Mouse (Mus musculus) heart, embryonic 14.5 days (tissue): ENCODE measurements around the gene Robo1. TPM values are rescaled to one million over a fixed set of nuclear protein-coding genes. Genes with fewer than 3 reads are reported as not detected.

ENCODE experiments used
- ATAC-seq: fragments of 200-750 bp; cut with Nextera tagmentation; 2 replicates; pipeline ENCODE4 v1.8.0; 2017; ENCODE audit warnings: low read depth, moderate TSS enrichment; ENCODE audit not compliant: insufficient number of reproducible peaks, insufficient read depth, low FRiP score
- H3K27ac ChIP-seq, 2 experiments: fragments of 200-500 bp in 1 of 2; fragments of 300-500 bp in 1 of 2; sonication (generic) in 1 of 2; replicated peaks in 1 of 2; 2 replicates each; pipeline ENCODE4 v1.5.1; 2012 to 2014; ENCODE audit warnings: low read depth in 2 of 2, low read length in 2 of 2, control low read depth in 1 of 2, mild to moderate bottlenecking in 1 of 2, mixed read lengths in 1 of 2; ENCODE audit not compliant: control insufficient read depth in 1 of 2, insufficient read depth in 1 of 2
- H3K27me3 ChIP-seq: fragments of 300-500 bp; sonication (generic); 2 replicates; pipeline ENCODE4 v1.6.1; 2014; ENCODE audit warnings: mild to moderate bottlenecking, low read length, control low read depth; ENCODE audit not compliant: control insufficient read depth, insufficient read depth
- H3K36me3 ChIP-seq: fragments of 300-500 bp; sonication (generic); 2 replicates; pipeline ENCODE4 v1.6.1; 2014; ENCODE audit warnings: mild to moderate bottlenecking, control low read depth, low read length, mixed read lengths; ENCODE audit not compliant: control insufficient read depth, insufficient read depth
- H3K4me1 ChIP-seq, 2 experiments: fragments of 200-500 bp in 1 of 2; fragments of 300-500 bp in 1 of 2; sonication (generic) in 1 of 2; 2 replicates each; pipeline ENCODE4 v1.6.1; 2012 to 2014; ENCODE audit warnings: low read length in 2 of 2, control low read depth in 1 of 2, mixed read lengths in 1 of 2; ENCODE audit not compliant: control insufficient read depth in 2 of 2, insufficient read depth in 2 of 2
- H3K4me2 ChIP-seq: fragments of 300-500 bp; sonication (generic); 2 replicates; pipeline ENCODE4 v1.6.1; 2014; ENCODE audit warnings: mild to moderate bottlenecking, low read length
- H3K4me3 ChIP-seq, 2 experiments: fragments of 200-500 bp in 1 of 2; fragments of 300-500 bp in 1 of 2; sonication (generic) in 1 of 2; 2 replicates each; pipeline ENCODE4 v1.5.1; 2012 to 2014; ENCODE audit warnings: low read length in 2 of 2, mild to moderate bottlenecking in 2 of 2, control low read depth in 1 of 2, low read depth in 1 of 2, moderate library complexity in 1 of 2; ENCODE audit not compliant: control insufficient read depth in 1 of 2, insufficient read depth in 1 of 2
- H3K9ac ChIP-seq: fragments of 300-500 bp; sonication (generic); 2 replicates; pipeline ENCODE4 v1.6.1; 2014; ENCODE audit warnings: mild to moderate bottlenecking, low read length
- H3K9me3 ChIP-seq: fragments of 300-500 bp; sonication (generic); 2 replicates; pipeline ENCODE4 v1.6.1; 2016; ENCODE audit warnings: low read length, control low read depth; ENCODE audit not compliant: control insufficient read depth
- WGBS: fragments of 180-500 bp; shearing (Covaris S2); extraction: QIAGEN DNeasy Blood & Tissue Kit; methylation state at CpG from one replicate; pipeline ENCODE4 v1.1.7; 2014; 5-methylcytosine and 5-hydroxymethylcytosine counted together
- polyA plus RNA-seq: library from polyadenylated mRNA; unstranded; fragments of >200 nt; fragmentation: Nextera tagmentation; extraction: Ambion mirVana; gene quantifications from 2 replicates; pipeline ENCODE4 v1.2.1, GENCODE M21; 2014

Gene Robo1
- polyA plus RNA-seq, 1 experiment from 2014 or later: 14.9 TPM

DNA sequence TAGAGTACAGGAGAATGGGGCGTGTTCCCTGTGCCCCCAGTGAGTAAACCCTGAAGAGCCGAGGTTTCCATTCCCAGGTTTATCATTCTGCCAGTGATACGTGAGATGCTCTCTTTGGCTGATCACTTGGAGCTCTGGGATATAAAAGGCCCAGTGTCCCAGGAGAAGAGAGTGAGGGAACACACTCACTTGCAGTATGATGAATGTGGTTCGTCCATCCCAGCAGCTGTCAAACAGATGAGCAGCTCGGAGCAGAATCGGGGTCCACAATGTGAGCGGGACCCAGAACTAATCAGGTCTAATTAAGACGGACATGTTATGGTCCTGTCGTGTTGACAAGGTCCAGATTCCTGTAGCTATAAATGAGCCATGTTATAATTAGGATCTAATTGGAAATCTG is 94.3 kb downstream of the Robo1 start:
- no peak for ATAC-seq
- H3K4me2 ChIP-seq: 0 out of 2 replicates have a peak overlapping the region, but pooled peaks have one; percentile 6
- no peaks in the 10 kb centered on the region for H3K27me3 ChIP-seq
- H3K4me1 ChIP-seq: peaks cover 3 to 4% of the 10 kb centered on the region in 2 experiments; a peak in 2 of 4 replicates
- no peak overlapping the region for H3K9ac ChIP-seq
- H3K36me3 ChIP-seq: no peaks in the 10 kb centered on the region
- 40% methylated on average over 9 of the region's 9 CpGs for WGBS
- no peak overlapping the region for H3K27ac ChIP-seq
- H3K9me3 ChIP-seq: no peaks in the 10 kb centered on the region
- H3K4me3 ChIP-seq: no peak overlapping the region

GRCm38 (mm10) chr16:72409820-72410219 is 101.7 kb downstream of the Robo1 start:
- H3K27ac ChIP-seq: peak overlapping the region in 1 of 2 experiments; percentile 51; a peak in 2 of 4 replicates
- H3K4me3 ChIP-seq: no peak overlapping the region
- ATAC-seq: no peak; the same call in 1 of the 2 replicates
- no peaks in the 10 kb centered on the region for H3K4me1 ChIP-seq
- H3K27me3 ChIP-seq: no peaks in the 10 kb centered on the region
- H3K9ac ChIP-seq: no peak overlapping the region
- no peak overlapping the region for H3K4me2 ChIP-seq
- H3K9me3 ChIP-seq: peaks cover 7% of the 10 kb centered on the region; the same call in 1 of the 2 replicates
- WGBS: 0% methylated on average over 1 of the region's 1 CpGs
- H3K36me3 ChIP-seq: no peaks in the 10 kb centered on the region

DNA sequence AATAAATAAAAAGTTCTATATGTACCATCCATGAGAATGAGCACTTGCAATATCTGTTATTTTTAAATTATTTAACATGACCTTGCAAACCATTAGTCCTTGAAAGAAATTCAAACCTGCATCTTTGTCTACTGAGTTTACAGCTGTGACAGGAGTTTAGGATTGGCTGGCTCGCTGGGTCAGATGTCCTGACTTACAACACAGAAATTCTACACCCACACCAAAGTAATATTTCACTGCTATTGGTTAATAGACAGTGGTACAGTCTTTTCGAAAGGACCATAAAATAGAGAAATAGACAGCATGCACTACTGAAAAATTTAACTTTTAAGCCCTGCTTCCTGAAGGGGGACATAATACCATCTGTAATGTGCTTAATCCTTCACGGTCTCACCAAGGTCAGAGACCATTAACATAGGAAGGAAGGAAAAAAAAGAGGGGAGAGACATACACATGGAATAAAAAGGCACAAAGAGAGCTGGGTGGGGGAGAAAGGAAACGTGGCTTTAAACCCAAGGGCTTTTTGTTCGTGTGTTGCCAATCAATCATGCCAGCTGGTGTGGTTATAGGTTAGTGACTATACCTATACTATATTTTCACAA is 103.7 kb downstream of the Robo1 start:
- H3K4me3 ChIP-seq: no peak overlapping the region
- H3K9ac ChIP-seq: no peak overlapping the region
- H3K4me1 ChIP-seq: no peaks in the 10 kb centered on the region
- 82% methylated on average over 5 of the region's 5 CpGs for WGBS
- ATAC-seq: no peak
- no peaks in the 10 kb centered on the region for H3K36me3 ChIP-seq
- H3K27me3 ChIP-seq: no peaks in the 10 kb centered on the region
- peaks cover 7% of the 10 kb centered on the region; the same call in 1 of the 2 replicates for H3K9me3 ChIP-seq
- no peak overlapping the region for H3K4me2 ChIP-seq
- H3K27ac ChIP-seq: no peak overlapping the region

- Histone ChIP-seq H3K4me3 (no peak overlapping the region), H3K36me3 (no peaks in the 10 kb centered on the region), H3K4me1 (no peaks in the 10 kb centered on the region), H3K9me3 (peaks cover 7% of the 10 kb centered on the region; the same call in 1 of the 2 replicates), H3K4me2 (no peak overlapping the region), H3K9ac (no peak overlapping the region), H3K27ac (no peak overlapping the region), H3K27me3 (no peaks in the 10 kb centered on the region)
- 73% methylated on average over 7 of the region's 7 CpGs for WGBS
- no peak for ATAC-seq
These were observed 104.8 kb downstream of the Robo1 start for GRCm38 (mm10) chr16:72412879-72413278.

DNA sequence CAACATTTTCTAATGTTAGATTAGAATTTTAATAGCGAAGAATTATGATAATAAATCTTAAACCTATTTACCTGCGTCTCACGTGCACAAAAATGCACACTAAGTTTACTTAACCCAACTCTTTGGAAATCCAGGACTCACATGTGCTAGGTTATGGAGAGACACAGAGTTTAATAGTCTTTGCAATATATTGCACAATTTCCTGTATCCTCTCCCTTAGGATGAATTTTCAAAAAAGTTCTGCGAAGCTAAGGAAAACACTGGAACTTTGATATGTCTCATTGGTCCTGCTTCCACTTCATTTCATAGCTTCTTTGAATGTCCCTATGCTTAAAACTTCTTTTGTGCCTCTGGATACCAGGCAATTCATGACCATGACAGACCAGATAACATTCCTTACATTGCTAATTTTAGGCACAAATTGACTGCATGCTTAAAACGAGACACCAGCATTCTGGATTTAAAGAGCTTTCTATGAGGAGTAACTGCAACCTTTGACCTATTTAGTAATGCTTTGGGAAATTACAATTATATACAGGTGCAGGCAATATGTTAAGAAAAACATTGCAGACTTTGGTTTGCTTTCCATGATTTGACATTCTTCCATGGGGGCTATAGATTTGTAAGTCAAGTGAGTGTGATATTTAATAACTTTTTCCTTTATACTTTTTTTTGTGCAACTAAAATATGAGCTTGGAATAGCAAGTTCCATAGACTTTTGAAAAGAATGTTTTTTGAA is 111.4 kb downstream of the Robo1 start:
- no peak overlapping the region for H3K9ac ChIP-seq
- H3K36me3 ChIP-seq: no peaks in the 10 kb centered on the region
- H3K9me3 ChIP-seq: no peaks in the 10 kb centered on the region
- H3K4me1 ChIP-seq: peaks cover 0 to 14% of the 10 kb centered on the region in 2 experiments; a peak in 1 of 4 replicates
- 63% methylated on average over 5 of the region's 5 CpGs for WGBS
- H3K4me2 ChIP-seq: 0 out of 2 replicates have a peak overlapping the region, but pooled peaks have one; percentile 13
- no peak overlapping the region for H3K4me3 ChIP-seq
- ATAC-seq: no peak
- peak overlapping the region in 1 of 2 experiments; percentile 66; a peak in 3 of 4 replicates for H3K27ac ChIP-seq
- H3K27me3 ChIP-seq: no peaks in the 10 kb centered on the region

GRCm38 (mm10) chr16:72422426-72422825 is 114.3 kb downstream of the Robo1 start:
- H3K9ac ChIP-seq: no peak overlapping the region
- H3K4me1 ChIP-seq: peaks cover 0 to 14% of the 10 kb centered on the region in 2 experiments; a peak in 1 of 4 replicates
- WGBS: 9% methylated on average over 4 of the region's 4 CpGs
- no peak for ATAC-seq
- H3K27ac ChIP-seq: peak overlapping the region; percentile 29 to 56; a peak in 2 of 4 replicates
- H3K4me3 ChIP-seq: no peak overlapping the region
- no peaks in the 10 kb centered on the region for H3K36me3 ChIP-seq
- no peak overlapping the region for H3K4me2 ChIP-seq
- no peaks in the 10 kb centered on the region for H3K9me3 ChIP-seq
- H3K27me3 ChIP-seq: no peaks in the 10 kb centered on the region

DNA sequence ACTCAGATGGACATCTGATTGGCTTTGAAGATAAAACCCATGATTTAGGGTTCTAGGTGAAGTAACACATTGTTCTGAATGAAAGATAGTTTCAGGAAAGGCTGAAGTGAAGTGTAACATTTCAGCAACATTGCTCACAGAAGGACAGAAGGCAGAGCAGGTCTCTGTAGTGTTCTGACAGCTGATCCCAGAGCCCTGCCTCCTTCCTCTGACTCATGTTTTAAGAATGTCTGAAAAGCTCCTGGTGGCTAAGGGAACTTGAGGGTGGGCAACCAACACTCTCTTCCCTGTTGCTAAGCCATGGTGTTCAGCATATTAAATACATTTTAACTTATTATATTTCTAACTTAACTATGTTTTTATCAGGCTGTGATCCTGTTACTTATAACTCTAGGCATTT is 126.3 kb downstream of the Robo1 start:
- Histone ChIP-seq H3K9ac (no peak overlapping the region), H3K27me3 (no peaks in the 10 kb centered on the region), H3K4me2 (no peak overlapping the region), H3K4me1 (peaks cover 2 to 8% of the 10 kb centered on the region in 2 experiments; a peak in 3 of 4 replicates), H3K4me3 (no peak overlapping the region), H3K9me3 (no peaks in the 10 kb centered on the region), H3K27ac (peak overlapping the region in 1 of 2 experiments; percentile 14; a peak in 1 of 4 replicates), H3K36me3 (no peaks in the 10 kb centered on the region)
- no peak for ATAC-seq
